Mouse (Mus musculus) stomach, postnatal 0 days (tissue): ENCODE data around the gene Zfhx3.

Source experiments
- CTCF ChIP-seq: IDR thresholded peaks from 2 replicates; pipeline ENCODE4 v1.5.1; 2016; ENCODE audit warnings: antibody characterized with exemption, low read depth, mild to moderate bottlenecking, moderate library complexity
- EP300 ChIP-seq: optimal IDR thresholded peaks from 2 replicates; pipeline ENCODE3; 2016; ENCODE audit warnings: antibody characterized with exemption

DNA sequence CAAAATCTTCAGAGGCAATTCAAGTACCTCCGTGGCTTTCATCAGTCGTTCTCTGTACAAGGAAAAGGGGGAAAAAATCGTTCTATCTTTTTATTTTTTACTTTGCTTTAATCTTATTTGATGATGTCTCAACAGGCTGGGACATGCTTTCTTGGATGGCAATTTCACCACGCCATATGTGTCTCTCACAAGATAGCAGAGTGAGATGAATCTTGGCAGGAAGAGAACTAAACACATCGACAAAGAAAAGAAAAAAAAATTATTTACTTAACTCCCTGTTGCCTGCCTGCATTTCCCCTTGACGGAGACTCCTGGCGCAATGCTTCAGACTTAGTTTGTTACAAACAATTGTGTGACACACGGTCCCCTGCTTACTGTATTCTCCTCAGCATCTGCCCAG, 294.3 kb downstream of the Zfhx3 start:
- TF ChIP-seq EP300 (no peak), CTCF (no peak)
